Mouse (Mus musculus) embryonic fibroblast, embryonic 13.5 days (primary cell): ENCODE measurements around the gene Ralgps1. TPM values are rescaled to one million over a fixed set of nuclear protein-coding genes. Genes with fewer than 3 reads are reported as not detected.

Experiments used
- H3K27ac ChIP-seq: 2 replicates; pipeline ENCODE4 v1.5.1; 2012; ENCODE audit warnings: low read length, control low read depth, inconsistent platforms; ENCODE audit not compliant: insufficient read depth
- H3K4me1 ChIP-seq: 2 replicates; pipeline ENCODE4 v1.6.1; 2011; ENCODE audit warnings: low read length; ENCODE audit not compliant: control insufficient read depth, insufficient read depth
- H3K4me3 ChIP-seq: 2 replicates; pipeline ENCODE4 v1.5.1; 2011; ENCODE audit warnings: mild to moderate bottlenecking, control low read depth, low read length; ENCODE audit not compliant: insufficient read depth
- CTCF ChIP-seq: IDR thresholded peaks from 2 replicates; pipeline ENCODE4 v1.5.1; 2011; ENCODE audit warnings: mild to moderate bottlenecking, control low read depth, low read length, moderate library complexity, borderline replicate concordance; ENCODE audit not compliant: insufficient read depth
- POLR2A ChIP-seq: IDR thresholded peaks from 2 replicates; pipeline ENCODE4 v1.6.1; 2011; ENCODE audit warnings: low read depth, mild to moderate bottlenecking, control low read depth, low read length, moderate library complexity
- polyA plus RNA-seq: library from polyadenylated mRNA; stranded (reverse); fragments of >200 nt; gene quantifications from 2 replicates; pipeline ENCODE4 v1.2.4, GENCODE M21; 2011; ENCODE audit warnings: low read depth; ENCODE audit not compliant: missing spikeins, insufficient read length

Ralgps1 gene
- polyA plus RNA-seq, 1 experiment = 4.0 TPM

- TF ChIP-seq CTCF (no peak), POLR2A (no peak)
- Histone ChIP-seq H3K4me1 (no peaks in the 10 kb centered on the region), H3K4me3 (no peak overlapping the region), H3K27ac (no peak overlapping the region)
These were observed 25.8 kb upstream of the Ralgps1 start for GRCm38 (mm10) chr2:33397036-33397435.

GRCm38 (mm10) chr2:33395053-33395452, 23.8 kb upstream of the Ralgps1 start:
- H3K27ac ChIP-seq = no peak overlapping the region
- H3K4me1 ChIP-seq = no peaks in the 10 kb centered on the region
- no peak overlapping the region for H3K4me3 ChIP-seq
- TF ChIP-seq POLR2A (no peak), CTCF (no peak)

GRCm38 (mm10) chr2:33393951-33394635, 22.8 kb upstream of the Ralgps1 start:
- no peak for TF ChIP-seq POLR2A
- TF ChIP-seq CTCF = no peak
- H3K27ac ChIP-seq = no peak overlapping the region
- H3K4me3 ChIP-seq = no peak overlapping the region
- no peaks in the 10 kb centered on the region for H3K4me1 ChIP-seq

GRCm38 (mm10) chr2:33393021-33393420, 21.7 kb upstream of the Ralgps1 start:
- TF ChIP-seq POLR2A = no peak
- TF ChIP-seq CTCF = no peak

GRCm38 (mm10) chr2:33371648-33372408, 542 bp upstream of the Ralgps1 start:
- TF ChIP-seq POLR2A (no peak), CTCF (no peak)
- no peak overlapping the region for H3K27ac ChIP-seq
- H3K4me1 ChIP-seq = peaks cover 4% of the 10 kb centered on the region; the same call in 1 of the 2 replicates
- H3K4me3 ChIP-seq = no peak overlapping the region

More at GRCm38 (mm10) chr2:33393021-33393420, 21.7 kb upstream of the Ralgps1 start:
- Histone ChIP-seq H3K27ac (no peak overlapping the region), H3K4me3 (no peak overlapping the region), H3K4me1 (no peaks in the 10 kb centered on the region)

- TF ChIP-seq CTCF (no peak), POLR2A (no peak)
- Histone ChIP-seq H3K27ac (no peak overlapping the region), H3K4me1 (peaks cover 4% of the 10 kb centered on the region; the same call in 1 of the 2 replicates), H3K4me3 (peak overlapping the region; percentile 57)
These were observed 960 bp downstream of the Ralgps1 start for GRCm38 (mm10) chr2:33370276-33370776.

GRCm38 (mm10) chr2:33369453-33369852, 1.8 kb downstream of the Ralgps1 start:
- Histone ChIP-seq H3K27ac (no peak overlapping the region), H3K4me3 (no peak overlapping the region), H3K4me1 (peaks cover 4% of the 10 kb centered on the region; the same call in 1 of the 2 replicates)
- TF ChIP-seq POLR2A (no peak), CTCF (no peak)

GRCm38 (mm10) chr2:33368486-33368885, 2.8 kb downstream of the Ralgps1 start:
- TF ChIP-seq CTCF = no peak
- no peak for TF ChIP-seq POLR2A
- H3K4me3 ChIP-seq = no peak overlapping the region
- peaks cover 4% of the 10 kb centered on the region; the same call in 1 of the 2 replicates for H3K4me1 ChIP-seq
- H3K27ac ChIP-seq = no peak overlapping the region

- peaks cover 4% of the 10 kb centered on the region; the same call in 1 of the 2 replicates for H3K4me1 ChIP-seq
- TF ChIP-seq POLR2A (no peak), CTCF (no peak)
- no peak overlapping the region for H3K4me3 ChIP-seq
- no peak overlapping the region for H3K27ac ChIP-seq
These were observed 5.4 kb downstream of the Ralgps1 start for GRCm38 (mm10) chr2:33365703-33366471.
